10 mouse cellular contexts compared by ENCODE assay signal in the genomic region with DNA sequence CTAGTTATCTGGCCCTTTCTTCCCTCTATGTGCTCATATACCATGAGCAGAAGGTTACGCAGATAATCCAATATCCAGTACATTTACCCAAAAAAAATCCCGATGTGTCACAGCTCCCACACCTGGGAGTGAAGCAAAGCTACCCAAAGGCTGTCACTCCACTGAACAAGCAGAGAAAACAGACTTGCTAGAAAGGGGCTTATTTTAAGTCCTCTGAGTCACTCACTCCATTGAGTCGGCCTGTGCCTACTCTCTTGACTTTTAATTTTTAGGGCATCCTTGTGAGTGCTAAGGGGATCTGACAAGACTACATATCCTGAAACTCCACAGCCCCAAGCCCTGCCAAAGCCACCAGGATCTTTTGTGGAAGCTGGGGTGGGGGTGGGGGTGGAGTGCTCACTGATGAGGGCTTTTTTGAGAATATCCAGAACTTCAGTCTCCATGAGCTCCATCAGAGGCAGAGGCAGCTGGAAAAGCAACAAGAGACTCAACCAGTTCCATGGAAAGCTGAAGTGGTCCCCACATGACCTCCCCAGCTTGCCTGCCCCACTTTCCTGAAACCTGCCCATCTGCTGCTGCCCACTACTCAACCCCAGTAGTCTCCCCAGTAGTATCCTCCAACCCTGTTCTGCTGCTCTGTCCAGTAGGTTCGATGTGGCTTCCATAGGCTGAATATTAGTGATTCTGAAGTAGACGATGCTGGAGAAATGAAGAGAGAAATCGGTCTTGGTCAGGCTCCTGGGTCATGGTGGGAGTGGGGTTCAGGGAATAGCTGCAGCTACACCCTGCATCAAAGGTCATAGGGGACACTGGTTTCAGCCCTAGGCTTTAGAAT. TPM values are rescaled to one million over a fixed set of nuclear protein-coding genes. Genes with fewer than 3 reads are reported as not detected.
DNase-seq lines count a peak whose midpoint lies in the region; ATAC-seq and TF ChIP-seq lines count a peak whose summit lies in the region.
"Had no signal": no experiment of that assay in that cellular context is flagged by ENCODE, and none has a peak within 500 bp of the region (broad histone marks: within the 10 kb centered on the region; RNA-seq: fewer than 3 reads in every experiment).

No protein-coding gene starts in this region.

- H3K27me3 ChIP-seq in heart, embryonic 13.5 days (replicated peaks) = peaks cover 50% of the 10 kb centered on the region
- H3K27me3 ChIP-seq in testis, adult 2 months (ENCODE audit: control insufficient read depth, insufficient read depth, low read length) = no peaks in the 10 kb centered on the region
- peaks cover 57% of the 10 kb centered on the region for H3K27me3 ChIP-seq in limb, embryonic 13.5 days
- no peaks in the 10 kb centered on the region for H3K27me3 ChIP-seq in stomach, postnatal 0 days (ENCODE audit: control insufficient read depth, insufficient read depth, low read length)

- peak overlapping the region; percentile 83 for H3K27ac ChIP-seq in heart, embryonic 13.5 days (replicated peaks)
- H3K27ac ChIP-seq in testis, adult 2 months (ENCODE audit: control insufficient read depth, insufficient read depth, low read depth, low read length) = no peak overlapping the region
- no peak overlapping the region for H3K27ac ChIP-seq in limb, embryonic 13.5 days
- H3K27ac ChIP-seq in stomach, postnatal 0 days (replicated peaks) = peak overlapping the region; percentile 74

- H3K9ac ChIP-seq in heart, embryonic 13.5 days = peak overlapping the region; percentile 79
- H3K9ac ChIP-seq in limb, embryonic 13.5 days = no peak overlapping the region
- H3K9ac ChIP-seq in stomach, postnatal 0 days (ENCODE audit: low read length) = no peak overlapping the region

- peak overlapping the region; percentile 79 for H3K4me3 ChIP-seq in heart, embryonic 13.5 days
- 0 out of 2 replicates have a peak overlapping the region, but pooled peaks have one; percentile 3 for H3K4me3 ChIP-seq in testis, adult 2 months (ENCODE audit: control insufficient read depth, low read depth, low read length)
- H3K4me3 ChIP-seq in limb, embryonic 13.5 days = peak overlapping the region; percentile 78; the same call in 1 of the 2 replicates
- H3K4me3 ChIP-seq in stomach, postnatal 0 days (ENCODE audit: low read depth, low read length) = no peak overlapping the region

- H3K36me3 ChIP-seq in heart, embryonic 13.5 days = peaks cover 17% of the 10 kb centered on the region
- no peaks in the 10 kb centered on the region for H3K36me3 ChIP-seq in testis, adult 2 months (ENCODE audit: control insufficient read depth, insufficient read depth, low read length)
- H3K36me3 ChIP-seq in limb, embryonic 13.5 days = no peaks in the 10 kb centered on the region
- no peaks in the 10 kb centered on the region for H3K36me3 ChIP-seq in stomach, postnatal 0 days (ENCODE audit: control insufficient read depth, insufficient read depth, low read length)

- peak overlapping the region; percentile 71 for H3K4me2 ChIP-seq in heart, embryonic 13.5 days
- H3K4me2 ChIP-seq in limb, embryonic 13.5 days (replicated peaks) = peak overlapping the region; percentile 92
- H3K4me2 ChIP-seq in stomach, postnatal 0 days (replicated peaks; ENCODE audit: low read depth) = peak overlapping the region; percentile 70

- no peak; the same call in 1 of the 2 replicates for TF ChIP-seq POLR2A in testis, adult 2 months (IDR thresholded peaks at IDR 0.05; ENCODE audit: control insufficient read depth, low read depth, low read length)

- H3K9me3 ChIP-seq in heart, embryonic 13.5 days = no peaks in the 10 kb centered on the region; the same call in 1 of the 2 replicates
- no peaks in the 10 kb centered on the region for H3K9me3 ChIP-seq in limb, embryonic 13.5 days
- H3K9me3 ChIP-seq in stomach, postnatal 0 days (ENCODE audit: control insufficient read depth, low read length) = no peaks in the 10 kb centered on the region

- WGBS in heart, embryonic 13.5 days = 56% methylated on average over 6 of the region's 6 CpGs
- WGBS in limb, embryonic 13.5 days = 61% methylated on average over 6 of the region's 6 CpGs
- 65% methylated on average over 6 of the region's 6 CpGs for WGBS in stomach, postnatal 0 days

- TF ChIP-seq EP300 in stomach, postnatal 0 days (optimal IDR thresholded peaks at IDR 0.05) = no peak

- TF ChIP-seq CTCF in testis, adult 2 months (IDR thresholded peaks at IDR 0.05; ENCODE audit: control insufficient read depth, insufficient read depth, insufficient replicate concordance, low read depth, low read length) = no peak
- TF ChIP-seq CTCF in stomach, postnatal 0 days (IDR thresholded peaks at IDR 0.05; ENCODE audit: low read depth) = no peak

- no peak for ATAC-seq in heart, embryonic 13.5 days (ENCODE audit: extremely low read depth, insufficient number of reproducible peaks, low FRiP score, low TSS enrichment)
- ATAC-seq in limb, embryonic 13.5 days (ENCODE audit: low FRiP score, low read depth) = no peak
- no peak for ATAC-seq in stomach, postnatal 0 days (ENCODE audit: low FRiP score, low TSS enrichment)

- peaks cover 64% of the 10 kb centered on the region for H3K4me1 ChIP-seq in heart, embryonic 13.5 days
- H3K4me1 ChIP-seq in testis, adult 2 months (ENCODE audit: control insufficient read depth, insufficient read depth, low read length) = peaks cover 50% of the 10 kb centered on the region
- peaks cover 43% of the 10 kb centered on the region for H3K4me1 ChIP-seq in limb, embryonic 13.5 days
- peaks cover 16% of the 10 kb centered on the region for H3K4me1 ChIP-seq in stomach, postnatal 0 days (replicated peaks; ENCODE audit: control insufficient read depth, insufficient read depth)

- no peak for DNase-seq in heart, postnatal 14 days
- no peak for DNase-seq in testis, postnatal 14 days (ENCODE audit: low spot score)
- no peak for DNase-seq in stomach, postnatal 0 days (ENCODE audit: low spot score)
- no peak for DNase-seq in urinary bladder, adult 18-20 months (ENCODE audit: low spot score in 2 of 2)
- no peak for DNase-seq in ovary, adult 18-20 months (ENCODE audit: low spot score)

- intact Hi-C loops in heart, postnatal 14 days (cut with DNase I) = loop anchor here (2.0 kb wide), 1 partner anchor 56 kb away; no protein-coding TSS in a partner anchor

RNA-seq across cellular contexts. Expression of a gene that starts 1.5 kb away (rescaled TPM):
- polyA plus RNA-seq in heart, embryonic 13.5 days (2015; fragmentation: Nextera tagmentation; extraction: Ambion mirVana) = 30.4 and 33.0 TPM in 2 replicates
- 100 to 1,000 TPM; 128 to 136 TPM for total RNA-seq in heart, postnatal 14 days (2021)
- polyA plus RNA-seq in testis, adult 2 months (2012; rRNA removed) = 13.3 and 16.6 TPM in 2 replicates
- polyA plus RNA-seq in limb, embryonic 13.5 days (2015; fragmentation: Nextera tagmentation; extraction: Ambion mirVana) = 8.3 and 8.5 TPM in 2 replicates
- 20.4 and 20.8 TPM in 2 replicates for polyA plus RNA-seq in stomach, postnatal 0 days (2015; fragmentation: Nextera tagmentation; extraction: Ambion mirVana)

RNA-seq across cellular contexts. Expression of a gene that starts 2.1 kb away (rescaled TPM):
- polyA plus RNA-seq in heart, embryonic 13.5 days (2015; fragmentation: Nextera tagmentation; extraction: Ambion mirVana) = 1.7 and 3.6 TPM in 2 replicates
- not detected for total RNA-seq in heart, postnatal 14 days (2021)
- 1,294 and 1,426 TPM in 2 replicates for polyA plus RNA-seq in testis, adult 2 months (2012; rRNA removed)
- polyA plus RNA-seq in limb, embryonic 13.5 days (2015; fragmentation: Nextera tagmentation; extraction: Ambion mirVana) = 2.2 and 3.0 TPM in 2 replicates
- 3.7 and 4.5 TPM in 2 replicates for polyA plus RNA-seq in stomach, postnatal 0 days (2015; fragmentation: Nextera tagmentation; extraction: Ambion mirVana)

RNA-seq across cellular contexts. Expression of a gene that starts 11.2 kb away (rescaled TPM):
- polyA plus RNA-seq in heart, embryonic 13.5 days (2015; fragmentation: Nextera tagmentation; extraction: Ambion mirVana) = 0.18 and 0.44 TPM in 2 replicates
- total RNA-seq in heart, postnatal 14 days (2021) = under 1 TPM in 1 of 2 experiments, not detected in 1; 0.26 TPM
- polyA plus RNA-seq in testis, adult 2 months (2012; rRNA removed) = 1.3 and 1.5 TPM in 2 replicates
- 0.49 and 0.85 TPM in 2 replicates for polyA plus RNA-seq in limb, embryonic 13.5 days (2015; fragmentation: Nextera tagmentation; extraction: Ambion mirVana)
- 0.75 and 0.98 TPM in 2 replicates for polyA plus RNA-seq in stomach, postnatal 0 days (2015; fragmentation: Nextera tagmentation; extraction: Ambion mirVana)
- total RNA-seq: megakaryocyte progenitor cell, adult 5-6 weeks had no signal
- polyA plus RNA-seq: large intestine, adult 2 months had no signal

RNA-seq across cellular contexts. Expression of a gene that starts 13.2 kb away (rescaled TPM):
- 217 and 232 TPM in 2 replicates for polyA plus RNA-seq in heart, embryonic 13.5 days (2015; fragmentation: Nextera tagmentation; extraction: Ambion mirVana)
- 100 to 1,000 TPM; 595 to 603 TPM for total RNA-seq in heart, postnatal 14 days (2021)
- polyA plus RNA-seq in testis, adult 2 months (2012; rRNA removed) = 120 and 133 TPM in 2 replicates
- polyA plus RNA-seq in limb, embryonic 13.5 days (2015; fragmentation: Nextera tagmentation; extraction: Ambion mirVana) = 223 and 235 TPM in 2 replicates
- 537 and 559 TPM in 2 replicates for polyA plus RNA-seq in stomach, postnatal 0 days (2015; fragmentation: Nextera tagmentation; extraction: Ambion mirVana)

RNA-seq across cellular contexts. Expression of a gene that starts 13.6 kb away (rescaled TPM):
- polyA plus RNA-seq in heart, embryonic 13.5 days (2015; fragmentation: Nextera tagmentation; extraction: Ambion mirVana) = 79.1 and 93.8 TPM in 2 replicates
- 10 to 100 TPM; 26.7 to 30.6 TPM for total RNA-seq in heart, postnatal 14 days (2021)
- 52.9 and 64.6 TPM in 2 replicates for polyA plus RNA-seq in testis, adult 2 months (2012; rRNA removed)
- 165 and 176 TPM in 2 replicates for polyA plus RNA-seq in limb, embryonic 13.5 days (2015; fragmentation: Nextera tagmentation; extraction: Ambion mirVana)
- polyA plus RNA-seq in stomach, postnatal 0 days (2015; fragmentation: Nextera tagmentation; extraction: Ambion mirVana) = 75.8 and 85.9 TPM in 2 replicates

Comparison
In these comparisons a context has a peak if more than half of its experiments do, and no peak if none do; other contexts are left out.
1. H3K27ac ChIP-seq: peak in heart, embryonic 13.5 days (single experiment) and stomach, postnatal 0 days (single experiment); none in testis, adult 2 months (single experiment) and limb, embryonic 13.5 days (single experiment).
2. RNA of a gene that starts 2.1 kb away (polyA plus RNA-seq): 1,294 to 1,426 TPM in testis, adult 2 months; 3.7 to 4.5 TPM in stomach, postnatal 0 days, 2.2 to 3.0 TPM in limb, embryonic 13.5 days and 1.7 to 3.6 TPM in heart, embryonic 13.5 days; every median in the first group is over 100 times any median in the second.
3. Peak in every context shown above with its lines, with median percentiles within 50 percentile points of each other: H3K4me2 ChIP-seq.